Mouse (Mus musculus) liver, embryonic 14.5 days (tissue): ENCODE measurements around the gene Gss. TPM values are rescaled to one million over a fixed set of nuclear protein-coding genes. Genes with fewer than 3 reads are reported as not detected.

ENCODE experiments used
- ATAC-seq: fragments of 200-750 bp; cut with Nextera tagmentation; 2 replicates; pipeline ENCODE4 v1.8.0; 2017; ENCODE audit warnings: moderate number of reproducible peaks, mild to moderate bottlenecking, moderate library complexity; ENCODE audit not compliant: insufficient read depth
- DNase-seq, 3 experiments: peaks; one replicate each; pipeline ENCODE4 v3.0.0-alpha.2; 2012 to 2013; ENCODE audit warnings: low read depth in 3 of 3, low spot score in 3 of 3
- H3K27ac ChIP-seq: fragments of 300-500 bp; sonication (generic); 2 replicates; pipeline ENCODE4 v1.5.1; 2014; ENCODE audit warnings: moderate library complexity, mild to moderate bottlenecking, control low read depth, inconsistent platforms
- H3K27me3 ChIP-seq: fragments of 300-500 bp; sonication (generic); 2 replicates; pipeline ENCODE4 v1.6.1; 2014; ENCODE audit warnings: mild to moderate bottlenecking, low read length, moderate library complexity; ENCODE audit not compliant: control insufficient read depth, insufficient read depth
- H3K36me3 ChIP-seq: fragments of 300-500 bp; sonication (generic); replicated peaks from 2 replicates; pipeline ENCODE4 v1.6.1; 2014; ENCODE audit warnings: low read depth; ENCODE audit not compliant: control insufficient read depth, insufficient read depth
- H3K4me1 ChIP-seq, 2 experiments: fragments of 200-500 bp in 1 of 2; fragments of 300-500 bp in 1 of 2; sonication (generic) in 1 of 2; replicated peaks; 2 replicates each; pipeline ENCODE4 v1.6.1; 2012 to 2014; ENCODE audit warnings: antibody characterized with exemption in 1 of 2, inconsistent platforms in 1 of 2, low read length in 1 of 2; ENCODE audit not compliant: control insufficient read depth in 2 of 2, insufficient read depth in 2 of 2
- H3K4me2 ChIP-seq: fragments of 300-500 bp; sonication (generic); 2 replicates; pipeline ENCODE4 v1.6.1; 2014; ENCODE audit warnings: low read depth, mild to moderate bottlenecking, control low read depth, moderate library complexity
- H3K4me3 ChIP-seq, 2 experiments: fragments of 200-500 bp in 1 of 2; fragments of 300-500 bp in 1 of 2; sonication (generic) in 1 of 2; 2 replicates each; pipeline ENCODE4 v1.5.1; 2012 to 2014; ENCODE audit warnings: low read depth in 2 of 2, low read length in 2 of 2, mild to moderate bottlenecking in 2 of 2, control low read depth in 1 of 2, inconsistent platforms in 1 of 2, moderate library complexity in 1 of 2; ENCODE audit not compliant: insufficient read depth in 1 of 2
- H3K9ac ChIP-seq: fragments of 300-500 bp; sonication (generic); replicated peaks from 2 replicates; pipeline ENCODE4 v1.6.1; 2014; ENCODE audit warnings: mild to moderate bottlenecking, control low read depth, moderate library complexity
- H3K9me3 ChIP-seq: fragments of 300-500 bp; sonication (generic); 2 replicates; pipeline ENCODE4 v1.6.1; 2016; ENCODE audit warnings: low read length, mixed read lengths; ENCODE audit not compliant: control insufficient read depth
- CTCF ChIP-seq: IDR thresholded peaks from 2 replicates; pipeline ENCODE4 v1.5.1; 2016; ENCODE audit warnings: antibody characterized with exemption, low read depth, control low read depth
- EP300 ChIP-seq: IDR thresholded peaks from 2 replicates; pipeline ENCODE4 v1.6.1; 2016; ENCODE audit warnings: antibody characterized with exemption, low read depth
- WGBS: fragments of 180-500 bp; shearing (Covaris S2); extraction: QIAGEN DNeasy Blood & Tissue Kit; methylation state at CpG from one replicate; pipeline ENCODE4 v1.1.7; 2014; ENCODE audit not compliant: insufficient replicate concordance; 5-methylcytosine and 5-hydroxymethylcytosine counted together
- polyA plus RNA-seq, 2 experiments: library from polyadenylated mRNA; depleted of rRNA in 1 of 2; stranded (reverse) in 1 of 2; unstranded in 1 of 2; fragments of >200 nt; fragmentation: Nextera tagmentation in 1 of 2; extraction: Ambion mirVana in 1 of 2; gene quantifications; 2 replicates each; pipeline versions ENCODE4 v1.2.1 to v1.2.3; 2012 to 2014

The Gss gene
- polyA plus RNA-seq, 2 experiments, result 37.9 to 64.6 TPM

GRCm38 (mm10) chr2:155630590-155631416 lies 38.2 kb upstream of the Gss start:
- Histone ChIP-seq H3K4me2 (no peak overlapping the region), H3K36me3 (peaks cover 10% of the 10 kb centered on the region), H3K27me3 (peaks cover 49% of the 10 kb centered on the region), H3K27ac (no peak overlapping the region), H3K4me3 (no peak overlapping the region), H3K4me1 (no peaks in the 10 kb centered on the region), H3K9me3 (no peaks in the 10 kb centered on the region), H3K9ac (no peak overlapping the region)
- WGBS, result 24% methylated on average over 43 of the region's 43 CpGs
- DNase-seq (no peak), ATAC-seq (no peak)
- no peak for TF ChIP-seq CTCF

- peaks cover 49% of the 10 kb centered on the region for H3K27me3 ChIP-seq
Observed at GRCm38 (mm10) chr2:155630153-155630552, 37.5 kb upstream of the Gss start.

GRCm38 (mm10) chr2:155629231-155629661 lies 36.6 kb upstream of the Gss start:
- Histone ChIP-seq H3K4me3 (0 out of 4 replicates have a peak overlapping the region, but pooled peaks of 1 of the 2 experiments have one; percentile 15), H3K9me3 (no peaks in the 10 kb centered on the region), H3K27me3 (peaks cover 49% of the 10 kb centered on the region), H3K36me3 (peaks cover 3% of the 10 kb centered on the region), H3K4me1 (no peaks in the 10 kb centered on the region; a peak in 1 of 4 replicates), H3K9ac (no peak overlapping the region), H3K27ac (no peak overlapping the region), H3K4me2 (peak overlapping the region; percentile 53)
- no peak for TF ChIP-seq EP300
- peak; percentile 2; the same call in 1 of the 2 replicates for TF ChIP-seq CTCF
- 2% methylated on average over 35 of the region's 35 CpGs for WGBS
- ATAC-seq (no peak), DNase-seq (no peak)

More at GRCm38 (mm10) chr2:155630153-155630552, 37.5 kb upstream of the Gss start:
- Histone ChIP-seq H3K4me2 (no peak overlapping the region), H3K27ac (no peak overlapping the region), H3K4me3 (no peak overlapping the region), H3K4me1 (no peaks in the 10 kb centered on the region), H3K9me3 (no peaks in the 10 kb centered on the region), H3K36me3 (peaks cover 8% of the 10 kb centered on the region), H3K9ac (no peak overlapping the region)
- ATAC-seq (no peak), DNase-seq (no peak)
- WGBS, result 29% methylated on average over 20 of the region's 20 CpGs
- TF ChIP-seq EP300 (no peak), CTCF (no peak)

- Histone ChIP-seq H3K9ac (no peak overlapping the region), H3K9me3 (no peaks in the 10 kb centered on the region), H3K4me1 (no peaks in the 10 kb centered on the region; a peak in 2 of 4 replicates), H3K4me2 (no peak overlapping the region), H3K36me3 (no peaks in the 10 kb centered on the region), H3K4me3 (no peak overlapping the region), H3K27me3 (peaks cover 49% of the 10 kb centered on the region), H3K27ac (no peak overlapping the region)
- 74% methylated on average over 13 of the region's 13 CpGs for WGBS
- TF ChIP-seq CTCF, result no peak
- no peak for DNase-seq
- no peak for ATAC-seq
Observed at GRCm38 (mm10) chr2:155628519-155628918, 35.9 kb upstream of the Gss start.

- TF ChIP-seq CTCF (no peak), EP300 (no peak)
- DNase-seq, result no peak
- Histone ChIP-seq H3K9me3 (no peaks in the 10 kb centered on the region), H3K4me3 (no peak overlapping the region), H3K27me3 (peaks cover 49% of the 10 kb centered on the region), H3K36me3 (no peaks in the 10 kb centered on the region), H3K9ac (no peak overlapping the region), H3K27ac (no peak overlapping the region), H3K4me1 (no peaks in the 10 kb centered on the region; a peak in 2 of 4 replicates), H3K4me2 (no peak overlapping the region)
- 76% methylated on average over 9 of the region's 9 CpGs for WGBS
- ATAC-seq, result no peak
Observed at GRCm38 (mm10) chr2:155628112-155628511, 35.5 kb upstream of the Gss start.
